Mouse (Mus musculus) intestine, embryonic 16.5 days (tissue): ENCODE measurements around the gene 2610507B11Rik. TPM values are rescaled to one million over a fixed set of nuclear protein-coding genes. Genes with fewer than 3 reads are reported as not detected.

Source experiments
- ATAC-seq: fragments of 200-750 bp; cut with Nextera tagmentation; 2 replicates; pipeline ENCODE4 v1.8.0; 2017; ENCODE audit warnings: moderate TSS enrichment, moderate library complexity
- H3K27ac ChIP-seq: fragments of 300-500 bp; sonication (generic); 2 replicates; pipeline ENCODE4 v1.5.1; 2014; ENCODE audit warnings: mild to moderate bottlenecking, low read length
- H3K27me3 ChIP-seq: fragments of 300-500 bp; sonication (generic); replicated peaks from 2 replicates; pipeline ENCODE4 v1.6.1; 2014; ENCODE audit warnings: low read length, control low read depth, mixed read lengths; ENCODE audit not compliant: control insufficient read depth, insufficient read depth
- H3K36me3 ChIP-seq: fragments of 300-500 bp; sonication (generic); 2 replicates; pipeline ENCODE4 v1.6.1; 2014; ENCODE audit warnings: low read length, control low read depth; ENCODE audit not compliant: control insufficient read depth, insufficient read depth
- H3K4me1 ChIP-seq: fragments of 300-500 bp; sonication (generic); 2 replicates; pipeline ENCODE4 v1.6.1; 2014; ENCODE audit warnings: low read length, control low read depth, mixed read lengths; ENCODE audit not compliant: control insufficient read depth, insufficient read depth
- H3K4me2 ChIP-seq: fragments of 300-500 bp; sonication (generic); 2 replicates; pipeline ENCODE4 v1.6.1; 2014; ENCODE audit warnings: low read depth, low read length, control low read depth
- H3K4me3 ChIP-seq: fragments of 300-500 bp; sonication (generic); 2 replicates; pipeline ENCODE4 v1.5.1; 2014; ENCODE audit warnings: mild to moderate bottlenecking, low read length
- H3K9ac ChIP-seq: fragments of 300-500 bp; sonication (generic); 2 replicates; pipeline ENCODE4 v1.6.1; 2014; ENCODE audit warnings: low read depth, low read length
- H3K9me3 ChIP-seq: fragments of 300-500 bp; sonication (generic); 2 replicates; pipeline ENCODE4 v1.6.1; 2016; ENCODE audit warnings: low read length, control low read depth; ENCODE audit not compliant: control insufficient read depth
- WGBS: fragments of 180-500 bp; shearing (Covaris S2); extraction: QIAGEN DNeasy Blood & Tissue Kit; methylation state at CpG from one replicate; pipeline ENCODE4 v1.1.7; 2014; 5-methylcytosine and 5-hydroxymethylcytosine counted together
- polyA plus RNA-seq: library from polyadenylated mRNA; unstranded; fragments of >200 nt; fragmentation: Nextera tagmentation; extraction: Ambion mirVana; gene quantifications from 2 replicates; pipeline ENCODE4 v1.2.1, GENCODE M21; 2015

Gene 2610507B11Rik
- polyA plus RNA-seq = 50.6 and 56.9 TPM in 2 replicates

DNA sequence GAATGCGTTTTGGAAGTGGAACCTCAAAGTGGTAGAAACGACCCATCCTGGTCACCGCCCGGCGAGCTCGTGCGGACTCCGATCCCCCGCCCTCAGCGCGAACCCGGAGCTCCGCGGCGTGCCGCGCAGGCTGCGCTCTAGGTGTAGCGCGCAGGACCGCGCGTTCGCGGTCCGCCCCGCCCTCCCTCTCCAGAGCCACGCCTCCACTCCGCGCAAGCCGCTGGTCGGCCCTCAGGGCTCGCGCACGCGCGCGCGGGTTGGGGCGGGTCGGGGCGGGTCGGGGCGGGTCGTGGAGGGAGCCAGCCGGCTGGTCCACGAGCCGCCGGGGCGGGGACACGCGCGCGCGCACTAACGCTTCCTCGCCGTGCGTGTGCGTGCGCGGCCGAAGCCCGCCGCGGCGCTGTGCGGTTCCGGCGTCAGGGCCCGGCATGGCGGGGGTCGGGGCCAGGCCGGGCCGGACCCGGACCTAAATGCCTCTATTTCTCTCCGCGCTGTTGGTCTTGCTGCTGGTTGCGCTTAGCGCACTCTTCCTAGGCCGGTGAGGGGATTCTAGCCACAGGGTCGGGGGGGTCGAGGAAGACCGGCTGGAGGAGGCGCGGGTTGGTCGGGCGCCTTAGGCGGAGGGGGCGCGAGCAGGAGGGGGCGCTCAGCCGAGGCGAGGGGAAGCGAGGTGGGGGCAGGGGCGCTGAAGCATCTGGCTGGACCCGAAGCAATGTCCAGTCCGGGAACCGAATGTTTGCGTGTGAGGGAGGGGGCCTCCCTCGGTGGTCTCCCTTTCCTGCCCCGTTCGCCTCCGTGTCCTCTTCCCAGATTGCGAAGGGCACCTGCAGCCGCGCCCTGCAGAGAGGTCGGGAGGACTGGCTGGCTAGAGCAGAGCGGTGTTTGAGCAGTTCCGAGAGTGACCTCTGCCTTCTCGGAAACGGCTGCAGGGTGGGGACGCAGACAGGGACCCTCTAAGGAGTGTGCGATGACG, at the start of gene 2610507B11Rik:
2610507B11Rik (plus strand) TSS at position 373 of the 973 bp plus-strand sequence.
- Histone ChIP-seq H3K9ac (peak within 1 kb of the TSS; percentile 91), H3K9me3 (no peaks in the 10 kb centered on the region), H3K4me3 (peak within 1 kb of the TSS; percentile 89), H3K4me2 (peak within 1 kb of the TSS; percentile 67), H3K4me1 (peaks cover 5% of the 10 kb centered on the region; the same call in 1 of the 2 replicates), H3K27ac (peak within 1 kb of the TSS; percentile 84), H3K27me3 (no peaks in the 10 kb centered on the region), H3K36me3 (peaks cover 8% of the 10 kb centered on the region; the same call in 1 of the 2 replicates)
- WGBS = under 1% methylated on average over 93 of the region's 115 CpGs
- ATAC-seq = peak; percentile 97

DNA sequence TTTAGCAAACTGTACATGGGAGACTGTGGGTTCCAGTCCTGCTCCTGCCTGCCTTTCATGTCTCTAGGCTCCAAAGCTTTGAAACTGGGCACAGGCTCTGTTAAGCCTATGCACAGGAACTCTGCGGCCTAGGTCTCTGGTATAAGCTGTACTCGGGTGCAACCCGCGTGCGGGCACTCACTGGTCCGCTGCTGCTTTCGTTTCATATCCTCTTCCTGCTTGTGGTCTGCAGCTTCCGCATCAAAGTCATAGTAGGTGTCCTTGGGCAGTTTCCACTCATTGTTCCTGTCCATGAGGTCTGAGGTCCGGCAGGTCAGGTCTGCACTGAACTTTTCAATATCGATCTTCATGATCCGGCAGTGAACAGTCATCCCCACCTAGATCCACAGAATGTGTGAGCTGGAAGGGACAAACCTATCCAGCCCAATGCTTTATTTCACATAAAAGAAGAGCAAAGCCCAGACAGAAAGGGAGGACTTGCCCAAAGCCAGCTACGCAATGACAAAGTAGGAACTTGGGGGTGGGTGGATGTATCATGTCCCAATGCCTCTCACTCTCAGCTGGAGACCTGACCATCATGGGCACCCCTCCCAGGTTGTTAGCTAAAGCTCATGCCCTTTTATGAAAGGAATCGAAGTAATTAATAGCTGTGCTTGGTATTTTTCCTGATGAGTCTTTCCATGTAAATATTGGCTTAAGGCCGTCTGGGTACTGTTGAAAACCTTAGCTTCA, 48.3 kb upstream of the 2610507B11Rik start:
- Histone ChIP-seq H3K27ac (no peak overlapping the region), H3K9ac (no peak overlapping the region), H3K36me3 (peaks cover 25% of the 10 kb centered on the region), H3K27me3 (no peaks in the 10 kb centered on the region), H3K9me3 (no peaks in the 10 kb centered on the region), H3K4me2 (no peak overlapping the region), H3K4me3 (no peak overlapping the region), H3K4me1 (no peaks in the 10 kb centered on the region)
- WGBS = 90% methylated on average over 14 of the region's 14 CpGs
- ATAC-seq = no peak

DNA sequence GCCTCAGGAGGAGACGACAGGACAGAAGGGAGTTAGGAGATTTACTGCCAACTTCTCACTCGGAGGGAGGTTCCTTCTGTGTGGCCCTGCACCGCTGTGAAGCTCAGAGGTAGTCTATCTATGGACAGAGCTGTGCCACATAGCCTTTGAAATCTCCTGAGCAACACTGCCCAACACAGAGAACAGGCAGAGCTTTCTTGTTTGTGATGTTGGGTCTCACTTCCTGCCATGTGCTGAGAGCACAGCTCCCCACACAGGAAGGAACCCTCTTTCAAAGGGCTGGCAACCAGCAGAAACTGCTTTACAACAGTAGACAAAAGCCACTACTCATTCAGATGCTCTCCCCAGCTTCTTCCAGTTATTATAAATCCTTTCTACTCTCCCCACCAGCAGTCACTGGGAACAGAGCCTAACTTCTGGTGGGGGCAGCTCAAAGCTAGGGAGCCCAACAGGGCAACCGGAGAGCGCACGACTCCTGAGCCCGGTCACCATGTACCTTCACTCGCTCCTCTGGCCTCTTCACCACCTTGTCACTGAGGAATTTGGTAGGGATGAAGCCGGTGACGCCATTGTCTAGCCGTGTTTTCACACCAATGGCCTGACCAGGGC, 45.7 kb upstream of the 2610507B11Rik start:
- 87% methylated on average over 11 of the region's 11 CpGs for WGBS
- no peak overlapping the region for H3K27ac ChIP-seq
- H3K4me2 ChIP-seq = no peak overlapping the region
- ATAC-seq = no peak
- no peaks in the 10 kb centered on the region for H3K4me1 ChIP-seq
- no peaks in the 10 kb centered on the region for H3K9me3 ChIP-seq
- H3K36me3 ChIP-seq = peaks cover 26% of the 10 kb centered on the region
- no peaks in the 10 kb centered on the region for H3K27me3 ChIP-seq
- no peak overlapping the region for H3K4me3 ChIP-seq
- no peak overlapping the region for H3K9ac ChIP-seq

DNA sequence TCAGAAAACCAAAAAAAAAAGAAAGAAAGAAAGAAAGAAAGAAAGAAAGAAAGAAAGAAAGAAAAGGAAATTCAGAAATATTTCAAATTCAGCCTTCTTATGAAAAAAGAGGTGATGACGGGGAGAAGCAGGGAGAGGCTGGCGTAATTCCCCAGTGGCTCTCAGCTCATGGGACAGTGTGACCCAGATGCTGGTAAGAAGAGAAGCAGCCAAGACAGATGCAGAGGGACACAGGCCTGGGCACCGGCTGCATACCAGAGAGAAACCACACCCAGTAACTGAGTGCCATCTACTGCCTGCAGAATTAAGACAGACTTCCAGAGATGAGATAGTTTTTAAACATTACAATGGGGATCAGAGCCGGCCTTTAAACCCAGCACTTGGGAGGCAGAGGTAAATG, 38.0 kb upstream of the 2610507B11Rik start:
- Histone ChIP-seq H3K4me1 (no peaks in the 10 kb centered on the region), H3K9ac (no peak overlapping the region), H3K36me3 (peaks cover 46% of the 10 kb centered on the region), H3K27ac (no peak overlapping the region), H3K4me3 (no peak overlapping the region), H3K9me3 (no peaks in the 10 kb centered on the region), H3K4me2 (no peak overlapping the region), H3K27me3 (no peaks in the 10 kb centered on the region)
- no peak for ATAC-seq
- 90% methylated on average over 4 of the region's 4 CpGs for WGBS

DNA sequence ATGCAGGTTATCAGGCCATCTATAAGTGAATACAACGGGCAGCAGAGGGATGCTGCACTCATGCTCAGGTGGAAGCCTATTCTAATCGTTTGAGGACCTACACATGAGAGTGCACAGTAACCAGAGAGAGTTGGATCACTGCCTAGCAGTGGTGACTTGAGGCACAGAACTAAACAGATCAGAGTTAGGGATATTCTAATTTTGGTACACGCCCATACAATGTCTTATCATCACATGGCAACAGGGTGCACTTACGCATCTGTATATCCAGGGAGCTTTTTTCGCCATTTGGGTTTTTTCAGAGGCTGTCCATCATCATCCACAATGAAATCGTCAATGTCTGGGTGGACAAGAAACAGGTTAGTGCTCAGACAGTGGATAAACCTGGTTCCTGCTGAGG, 30.0 kb upstream of the 2610507B11Rik start:
- Histone ChIP-seq H3K9me3 (no peaks in the 10 kb centered on the region), H3K36me3 (peaks cover 41% of the 10 kb centered on the region), H3K27me3 (no peaks in the 10 kb centered on the region), H3K27ac (no peak overlapping the region), H3K4me2 (no peak overlapping the region), H3K4me3 (no peak overlapping the region), H3K4me1 (no peaks in the 10 kb centered on the region), H3K9ac (no peak overlapping the region)
- ATAC-seq = no peak
- WGBS = 89% methylated on average over 6 of the region's 6 CpGs

DNA sequence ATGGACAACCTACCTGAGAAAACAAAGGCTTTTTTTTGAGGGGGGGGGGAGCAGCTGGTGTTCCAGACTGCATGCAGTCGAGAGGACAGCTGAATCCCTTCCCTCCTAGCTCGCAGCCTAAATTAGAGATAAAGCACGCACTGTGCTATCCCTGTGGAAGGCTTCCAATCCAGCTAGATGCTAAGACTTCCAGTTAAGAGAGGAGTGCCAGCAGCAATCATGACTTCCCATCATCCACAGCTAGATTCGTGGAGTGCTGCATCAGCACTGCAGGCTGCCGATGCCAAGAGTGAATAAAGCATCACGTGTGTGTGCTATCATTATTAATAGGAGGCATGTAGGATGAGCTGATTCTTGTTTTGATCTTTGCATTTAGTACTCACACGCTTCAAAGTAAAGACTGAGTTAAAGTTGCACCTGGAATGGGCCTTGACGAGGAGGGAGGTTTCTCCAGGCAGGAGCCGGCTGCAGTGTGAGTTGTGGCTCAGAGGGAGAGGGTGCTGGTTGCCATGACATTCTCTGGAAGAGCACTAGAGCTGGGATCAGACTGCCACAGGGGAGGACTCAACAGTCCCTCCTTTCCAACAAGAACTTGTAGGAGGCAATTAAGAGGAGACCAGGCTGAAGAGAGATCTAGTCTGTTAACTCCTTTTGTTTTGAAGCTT, 21.2 kb upstream of the 2610507B11Rik start:
- peaks cover 5% of the 10 kb centered on the region for H3K36me3 ChIP-seq
- H3K4me3 ChIP-seq = no peak overlapping the region
- H3K27ac ChIP-seq = no peak overlapping the region
- no peak overlapping the region for H3K4me2 ChIP-seq
- H3K9ac ChIP-seq = no peak overlapping the region
- ATAC-seq = no peak
- WGBS = 87% methylated on average over 9 of the region's 9 CpGs
- peaks cover 10% of the 10 kb centered on the region for H3K4me1 ChIP-seq
- H3K27me3 ChIP-seq = no peaks in the 10 kb centered on the region
- no peaks in the 10 kb centered on the region for H3K9me3 ChIP-seq

DNA sequence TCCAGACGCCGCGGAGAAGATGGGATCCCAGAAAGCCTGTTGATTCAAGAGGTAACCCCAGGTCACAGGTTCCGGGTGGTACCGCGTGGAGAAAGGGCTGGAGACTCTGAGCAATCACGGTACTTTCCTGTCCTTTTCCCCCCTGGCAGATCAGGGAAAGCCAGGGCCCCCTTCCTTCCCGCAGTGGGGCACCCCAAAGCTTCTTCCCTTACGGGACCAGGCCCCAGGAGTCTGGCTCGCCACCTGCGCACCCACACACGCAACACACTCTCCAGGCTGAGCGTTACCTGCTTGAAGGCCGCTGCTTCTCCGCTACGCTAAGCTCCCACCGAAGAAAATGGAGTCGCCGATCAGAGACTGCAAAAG, 16.3 kb upstream of the 2610507B11Rik start:
- WGBS = under 1% methylated on average over 19 of the region's 19 CpGs
- Histone ChIP-seq H3K9ac (peak overlapping the region; percentile 81), H3K9me3 (no peaks in the 10 kb centered on the region), H3K36me3 (peaks cover 4% of the 10 kb centered on the region), H3K4me3 (peak overlapping the region; percentile 74), H3K4me2 (peak overlapping the region; percentile 61), H3K27ac (peak overlapping the region; percentile 99), H3K4me1 (peaks cover 19% of the 10 kb centered on the region), H3K27me3 (no peaks in the 10 kb centered on the region)
- ATAC-seq = no peak; the same call in 1 of the 2 replicates

DNA sequence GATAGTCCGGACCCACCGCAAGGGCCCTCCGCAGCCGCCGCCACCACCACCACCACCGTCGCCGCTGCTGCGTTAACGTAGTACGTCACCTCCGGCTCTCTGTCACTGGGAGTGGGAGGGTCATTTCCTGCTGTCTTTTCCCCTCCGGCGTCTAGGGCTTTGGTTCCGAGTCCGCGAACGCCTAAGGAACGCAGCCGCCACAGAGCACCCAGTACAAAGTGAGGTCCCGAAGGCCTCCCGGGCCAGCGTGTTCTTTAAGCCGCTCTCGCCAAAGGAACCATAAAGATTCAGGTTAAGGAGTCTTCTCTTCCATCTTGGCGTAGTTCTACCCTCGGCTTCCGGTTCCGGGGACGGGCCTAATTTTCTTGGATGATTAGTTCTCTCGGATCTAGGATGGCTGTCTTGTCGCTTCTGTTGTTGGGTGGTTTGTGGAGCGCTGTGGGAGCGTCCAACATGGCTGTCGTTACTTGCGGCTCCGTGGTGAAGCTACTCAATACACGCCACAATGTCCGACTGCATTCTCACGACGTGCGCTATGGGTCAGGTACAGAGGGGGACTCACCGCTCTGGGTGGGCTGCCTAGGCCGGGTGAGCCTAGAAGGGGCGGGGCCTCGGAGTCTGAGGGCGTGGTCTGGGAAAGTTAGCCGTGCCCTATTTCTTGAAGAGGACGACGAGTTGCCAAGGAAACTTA, 15.8 kb upstream of the 2610507B11Rik start, which contains the start of the genes Sdf2 and Supt6:
Sdf2 (plus strand) TSS at position 120 of the 691 bp plus-strand sequence.
Supt6 (minus strand) TSS at position 361 of the 691 bp plus-strand sequence.
- ATAC-seq = peak; percentile 94
- H3K4me2 ChIP-seq = peak within 1 kb of the TSS; percentile 70
- no peaks in the 10 kb centered on the region; the same call in 1 of the 2 replicates for H3K36me3 ChIP-seq
- H3K4me3 ChIP-seq = peak within 1 kb of the TSS; percentile 74
- H3K27ac ChIP-seq = peak within 1 kb of the TSS; percentile 99
- no peaks in the 10 kb centered on the region for H3K9me3 ChIP-seq
- H3K27me3 ChIP-seq = no peaks in the 10 kb centered on the region
- WGBS = under 1% methylated on average over 50 of the region's 50 CpGs
- peak within 1 kb of the TSS; percentile 81 for H3K9ac ChIP-seq
- peaks cover 19% of the 10 kb centered on the region for H3K4me1 ChIP-seq
